ENCODE assay signal across 9 mouse cellular contexts in the genomic region with DNA sequence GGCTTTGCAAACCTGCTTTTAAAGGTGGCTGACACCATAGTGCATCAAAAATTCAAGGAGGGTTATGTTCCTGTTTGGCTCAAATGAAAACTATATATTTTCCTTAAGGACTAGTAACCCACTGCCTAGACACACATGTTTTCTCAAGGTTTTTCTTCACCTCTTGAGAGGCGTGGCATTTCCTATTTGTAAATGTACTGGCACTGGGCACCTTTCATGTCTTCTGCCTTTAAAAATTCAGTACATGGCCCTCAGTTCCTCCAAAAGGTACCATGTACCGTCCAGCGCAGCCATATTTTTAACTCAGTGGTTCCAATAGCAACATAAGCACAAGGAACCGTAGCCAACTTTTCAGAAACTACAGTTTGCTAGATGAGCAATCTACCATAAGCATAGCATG.
DNase-seq lines count a peak whose midpoint lies in the region; ATAC-seq lines count a peak whose summit lies in the region.
"Had no signal": no experiment of that assay in that cellular context is flagged by ENCODE, and none has a peak within 500 bp of the region (broad histone marks: within the 10 kb centered on the region; RNA-seq: fewer than 3 reads in every experiment).

No protein-coding gene starts in this region.

- WGBS in heart, embryonic 15.5 days, result 76% methylated on average over 4 of the region's 4 CpGs
- WGBS in embryonic facial prominence, embryonic 10.5 days, result 76% methylated on average over 4 of the region's 4 CpGs
- WGBS in hindbrain, embryonic 14.5 days, result 89% methylated on average over 4 of the region's 4 CpGs
- 83% methylated on average over 4 of the region's 4 CpGs for WGBS in midbrain, embryonic 13.5 days

- H3K4me1 ChIP-seq in heart, embryonic 15.5 days (replicated peaks), result peaks cover 14% of the 10 kb centered on the region
- H3K4me1 ChIP-seq in embryonic facial prominence, embryonic 10.5 days, result peaks cover 34% of the 10 kb centered on the region
- H3K4me1 ChIP-seq in hindbrain, embryonic 14.5 days (replicated peaks; ENCODE audit: control insufficient read depth, insufficient read depth, low read length), result peaks cover 17% of the 10 kb centered on the region
- H3K4me1 ChIP-seq in midbrain, embryonic 13.5 days (replicated peaks), result peaks cover 35% of the 10 kb centered on the region

- H3K27me3 ChIP-seq in heart, embryonic 15.5 days, result no peaks in the 10 kb centered on the region
- H3K27me3 ChIP-seq in embryonic facial prominence, embryonic 10.5 days (replicated peaks; ENCODE audit: low read depth, poor library complexity, severe bottlenecking), result no peaks in the 10 kb centered on the region
- H3K27me3 ChIP-seq in hindbrain, embryonic 14.5 days (ENCODE audit: control insufficient read depth, insufficient read depth, low read length), result no peaks in the 10 kb centered on the region
- H3K27me3 ChIP-seq in midbrain, embryonic 13.5 days, result no peaks in the 10 kb centered on the region

- intact Hi-C loops in heart, postnatal 36 days (cut with DNase I), result loop anchor here (5.0 kb wide), 1 partner anchor 60 kb away; the partner anchor contains the start of gene Rbl2

- H3K4me3 ChIP-seq in heart, embryonic 15.5 days, result peak overlapping the region; percentile 93
- H3K4me3 ChIP-seq in embryonic facial prominence, embryonic 10.5 days, result peak overlapping the region; percentile 91
- H3K4me3 ChIP-seq in hindbrain, embryonic 14.5 days (replicated peaks; ENCODE audit: low read length), result peak overlapping the region; percentile 69
- H3K4me3 ChIP-seq in midbrain, embryonic 13.5 days (replicated peaks), result peak overlapping the region; percentile 86

- H3K36me3 ChIP-seq in heart, embryonic 15.5 days, result peaks cover 4% of the 10 kb centered on the region; the same call in 1 of the 2 replicates
- peaks cover 20% of the 10 kb centered on the region for H3K36me3 ChIP-seq in embryonic facial prominence, embryonic 10.5 days (replicated peaks)
- peaks cover 30% of the 10 kb centered on the region for H3K36me3 ChIP-seq in hindbrain, embryonic 14.5 days (replicated peaks; ENCODE audit: control insufficient read depth, insufficient read depth)
- peaks cover 19% of the 10 kb centered on the region for H3K36me3 ChIP-seq in midbrain, embryonic 13.5 days

- no peak for ATAC-seq in heart, embryonic 15.5 days (replicated peaks; ENCODE audit: insufficient number of reproducible peaks, insufficient read depth, low FRiP score, low read depth)
- ATAC-seq in hindbrain, embryonic 14.5 days (ENCODE audit: low FRiP score), result no peak
- ATAC-seq in midbrain, embryonic 13.5 days, result no peak
- ATAC-seq in frontal cortex, adult (ENCODE audit: low TSS enrichment), result no peak

- no peak for DNase-seq in heart, postnatal 36 days
- DNase-seq in embryonic facial prominence, embryonic 10.5 days (ENCODE audit: low spot score), result no peak
- DNase-seq in hindbrain, embryonic 14.5 days (ENCODE audit: low spot score), result no peak
- DNase-seq in left cerebral cortex, adult 9 months (ENCODE audit: low spot score in 2 of 2), result no peak
- DNase-seq in adipocyte (ENCODE audit: low spot score), result no peak
- DNase-seq: layer of hippocampus, adult 9-11 months had no signal

- H3K4me2 ChIP-seq in heart, embryonic 15.5 days, result peak overlapping the region; percentile 93
- peak overlapping the region; percentile 88 for H3K4me2 ChIP-seq in hindbrain, embryonic 14.5 days (replicated peaks)
- H3K4me2 ChIP-seq in midbrain, embryonic 13.5 days (replicated peaks), result peak overlapping the region; percentile 85

- H3K9ac ChIP-seq in heart, embryonic 15.5 days, result peak overlapping the region; percentile 85; the same call in 1 of the 2 replicates
- H3K9ac ChIP-seq in hindbrain, embryonic 14.5 days, result peak overlapping the region; percentile 84
- peak overlapping the region; percentile 89 for H3K9ac ChIP-seq in midbrain, embryonic 13.5 days (replicated peaks)

- no peaks in the 10 kb centered on the region for H3K9me3 ChIP-seq in heart, embryonic 15.5 days (replicated peaks)
- H3K9me3 ChIP-seq in embryonic facial prominence, embryonic 10.5 days, result no peaks in the 10 kb centered on the region
- no peaks in the 10 kb centered on the region for H3K9me3 ChIP-seq in hindbrain, embryonic 14.5 days (ENCODE audit: control insufficient read depth, low read length)
- no peaks in the 10 kb centered on the region for H3K9me3 ChIP-seq in midbrain, embryonic 13.5 days

- no peak overlapping the region for H3K27ac ChIP-seq in heart, embryonic 15.5 days
- no peak overlapping the region for H3K27ac ChIP-seq in embryonic facial prominence, embryonic 10.5 days (replicated peaks)
- H3K27ac ChIP-seq in hindbrain, embryonic 14.5 days, result no peak overlapping the region
- H3K27ac ChIP-seq in midbrain, embryonic 13.5 days, result no peak overlapping the region
